Mouse (Mus musculus): ENCODE results near the gene Defb22. TPM values are rescaled to one million over a fixed set of nuclear protein-coding genes. Genes with fewer than 3 reads are reported as not detected.

Gene Defb22
- polyA plus RNA-seq, 1 experiment: not detected

- Histone ChIP-seq H3K4me1 (ENCODE audit: control insufficient read depth, insufficient read depth, low read length) (peaks cover 10% of the 10 kb centered on the region), H3K27ac (ENCODE audit: insufficient read depth, low read depth, low read length) (no peak overlapping the region), H3K4me3 (ENCODE audit: insufficient read depth, low read depth, low read length) (no peak overlapping the region)
- 5% methylated on average over 5 of the region's 5 CpGs for WGBS
- no peak for TF ChIP-seq POLR2A (IDR thresholded peaks at IDR 0.05; ENCODE audit: insufficient read depth, low read depth, low read length)
- peak; percentile 29; the same call in 1 of the 2 replicates for TF ChIP-seq CTCF (IDR thresholded peaks at IDR 0.05; ENCODE audit: insufficient read depth, low read depth, low read length)
These were observed 39.7 kb downstream of the Defb22 start for GRCm38 (mm10) chr2:152450241-152450640.

DNA sequence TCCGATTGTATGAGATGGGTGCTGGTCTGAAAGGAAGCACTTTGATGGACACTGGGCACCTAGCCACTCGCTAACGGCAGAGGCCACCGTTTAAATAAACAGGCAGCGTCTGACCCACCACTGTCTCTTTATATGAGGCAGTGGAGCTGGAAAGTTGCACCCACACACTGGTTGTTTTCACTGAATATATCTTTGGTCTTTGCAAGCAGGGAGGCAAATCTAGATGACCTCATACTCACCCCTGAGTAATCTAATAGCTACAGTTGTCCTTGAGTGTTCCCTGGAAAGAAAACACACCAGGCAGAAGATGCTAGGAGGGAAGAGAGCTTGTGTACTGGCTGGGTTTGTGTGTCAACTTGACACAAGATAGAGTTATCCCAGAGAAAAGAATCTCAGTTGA is 42.5 kb downstream of the Defb22 start:
- Histone ChIP-seq H3K4me1 (ENCODE audit: control insufficient read depth, insufficient read depth, low read length) (peaks cover 13% of the 10 kb centered on the region), H3K27ac (ENCODE audit: insufficient read depth, low read depth, low read length) (no peak overlapping the region), H3K4me3 (ENCODE audit: insufficient read depth, low read depth, low read length) (no peak overlapping the region)
- WGBS: 17% methylated on average over 5 of the region's 5 CpGs
- no peak for TF ChIP-seq POLR2A (IDR thresholded peaks at IDR 0.05; ENCODE audit: insufficient read depth, low read depth, low read length)
- no peak for TF ChIP-seq CTCF (IDR thresholded peaks at IDR 0.05; ENCODE audit: insufficient read depth, low read depth, low read length)

DNA sequence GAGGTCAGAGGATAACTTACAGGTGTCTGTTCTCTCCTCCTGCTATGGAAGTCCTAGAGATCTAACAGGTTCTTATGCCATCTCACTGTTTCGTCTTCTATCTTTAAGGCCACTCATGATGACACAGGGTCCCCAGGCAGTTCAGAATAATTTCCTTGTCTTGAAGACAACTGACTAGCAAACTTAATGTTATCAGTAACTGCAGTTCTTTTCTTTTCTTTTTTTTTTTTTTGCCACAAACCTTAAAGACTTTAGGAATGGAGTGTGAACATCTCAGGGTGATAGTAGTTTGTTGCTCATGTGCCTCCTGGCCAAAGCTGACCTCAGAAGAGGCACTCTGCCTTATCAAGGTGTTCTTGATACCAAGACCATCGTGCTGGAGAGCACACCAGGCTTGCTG is 43.3 kb downstream of the Defb22 start:
- 87% methylated on average over 2 of the region's 2 CpGs for WGBS
- TF ChIP-seq POLR2A (IDR thresholded peaks at IDR 0.05; ENCODE audit: insufficient read depth, low read depth, low read length): no peak
- TF ChIP-seq CTCF (IDR thresholded peaks at IDR 0.05; ENCODE audit: insufficient read depth, low read depth, low read length): no peak
- H3K4me3 ChIP-seq (ENCODE audit: insufficient read depth, low read depth, low read length): no peak overlapping the region
- H3K27ac ChIP-seq (ENCODE audit: insufficient read depth, low read depth, low read length): no peak overlapping the region
- peaks cover 13% of the 10 kb centered on the region for H3K4me1 ChIP-seq (ENCODE audit: control insufficient read depth, insufficient read depth, low read length)

GRCm38 (mm10) chr2:152443281-152443680 is 46.7 kb downstream of the Defb22 start:
- Histone ChIP-seq H3K27ac (ENCODE audit: insufficient read depth, low read depth, low read length) (no peak overlapping the region), H3K4me1 (ENCODE audit: control insufficient read depth, insufficient read depth, low read length) (peaks cover 13% of the 10 kb centered on the region), H3K4me3 (ENCODE audit: insufficient read depth, low read depth, low read length) (no peak overlapping the region)
- 64% methylated on average over 8 of the region's 8 CpGs for WGBS
- TF ChIP-seq CTCF (IDR thresholded peaks at IDR 0.05; ENCODE audit: insufficient read depth, low read depth, low read length) (no peak), POLR2A (IDR thresholded peaks at IDR 0.05; ENCODE audit: insufficient read depth, low read depth, low read length) (no peak)

GRCm38 (mm10) chr2:152442322-152442721 is 47.6 kb downstream of the Defb22 start:
- Histone ChIP-seq H3K4me3 (ENCODE audit: insufficient read depth, low read depth, low read length) (no peak overlapping the region), H3K4me1 (ENCODE audit: control insufficient read depth, insufficient read depth, low read length) (peaks cover 10% of the 10 kb centered on the region), H3K27ac (ENCODE audit: insufficient read depth, low read depth, low read length) (no peak overlapping the region)
- TF ChIP-seq CTCF (IDR thresholded peaks at IDR 0.05; ENCODE audit: insufficient read depth, low read depth, low read length) (no peak), POLR2A (IDR thresholded peaks at IDR 0.05; ENCODE audit: insufficient read depth, low read depth, low read length) (no peak)
- 76% methylated on average over 4 of the region's 4 CpGs for WGBS

DNA sequence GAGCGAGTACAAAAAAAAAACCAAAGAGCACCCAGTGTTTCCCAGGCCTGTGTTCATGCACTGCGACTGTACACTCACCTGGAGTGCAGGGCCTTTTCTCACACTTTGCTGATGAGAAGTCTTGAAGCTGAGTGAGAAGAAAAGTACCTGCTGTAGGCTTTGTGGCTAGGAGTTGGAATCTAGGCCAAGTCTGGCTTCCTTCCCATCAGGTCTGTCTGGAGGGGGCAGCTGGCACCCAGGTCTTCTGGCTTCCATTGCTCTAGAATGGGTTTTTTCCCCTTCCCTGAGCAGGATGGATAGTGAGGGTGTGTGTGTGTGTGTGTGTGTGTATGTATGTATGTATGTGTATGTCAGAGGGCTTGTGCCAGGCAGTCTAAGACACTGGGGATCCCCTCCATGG is 50.1 kb downstream of the Defb22 start:
- no peak for TF ChIP-seq CTCF (IDR thresholded peaks at IDR 0.05; ENCODE audit: insufficient read depth, low read depth, low read length)
- TF ChIP-seq POLR2A (IDR thresholded peaks at IDR 0.05; ENCODE audit: insufficient read depth, low read depth, low read length): no peak
- 90% methylated on average over 2 of the region's 2 CpGs for WGBS
- peaks cover 8% of the 10 kb centered on the region for H3K4me1 ChIP-seq (ENCODE audit: control insufficient read depth, insufficient read depth, low read length)
- no peak overlapping the region for H3K4me3 ChIP-seq (ENCODE audit: insufficient read depth, low read depth, low read length)
- H3K27ac ChIP-seq (ENCODE audit: insufficient read depth, low read depth, low read length): no peak overlapping the region

DNA sequence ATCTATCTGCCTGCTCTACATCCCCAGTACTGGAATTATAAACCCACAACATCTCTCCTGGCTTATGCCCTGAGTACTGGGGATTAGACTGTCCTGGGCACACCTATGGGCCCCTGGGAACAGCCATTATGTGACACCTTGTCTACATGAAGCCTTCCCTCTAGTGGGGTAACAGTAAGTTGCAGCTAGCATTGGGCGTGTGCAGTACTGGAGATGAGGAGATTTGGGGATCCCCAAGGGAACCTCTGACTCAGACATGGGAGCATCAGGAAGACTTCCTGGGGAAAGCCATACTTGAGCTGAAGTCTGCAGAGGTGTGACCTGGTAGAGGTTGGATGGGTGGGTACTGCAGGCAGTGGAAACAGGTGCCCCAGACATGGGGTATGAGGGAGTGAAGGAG is 51.0 kb downstream of the Defb22 start:
- WGBS: 97% methylated on average over 1 of the region's 1 CpGs
- TF ChIP-seq CTCF (IDR thresholded peaks at IDR 0.05; ENCODE audit: insufficient read depth, low read depth, low read length): no peak
- TF ChIP-seq POLR2A (IDR thresholded peaks at IDR 0.05; ENCODE audit: insufficient read depth, low read depth, low read length): no peak
- no peak overlapping the region for H3K27ac ChIP-seq (ENCODE audit: insufficient read depth, low read depth, low read length)
- H3K4me1 ChIP-seq (ENCODE audit: control insufficient read depth, insufficient read depth, low read length): peaks cover 8% of the 10 kb centered on the region
- H3K4me3 ChIP-seq (ENCODE audit: insufficient read depth, low read depth, low read length): no peak overlapping the region

DNA sequence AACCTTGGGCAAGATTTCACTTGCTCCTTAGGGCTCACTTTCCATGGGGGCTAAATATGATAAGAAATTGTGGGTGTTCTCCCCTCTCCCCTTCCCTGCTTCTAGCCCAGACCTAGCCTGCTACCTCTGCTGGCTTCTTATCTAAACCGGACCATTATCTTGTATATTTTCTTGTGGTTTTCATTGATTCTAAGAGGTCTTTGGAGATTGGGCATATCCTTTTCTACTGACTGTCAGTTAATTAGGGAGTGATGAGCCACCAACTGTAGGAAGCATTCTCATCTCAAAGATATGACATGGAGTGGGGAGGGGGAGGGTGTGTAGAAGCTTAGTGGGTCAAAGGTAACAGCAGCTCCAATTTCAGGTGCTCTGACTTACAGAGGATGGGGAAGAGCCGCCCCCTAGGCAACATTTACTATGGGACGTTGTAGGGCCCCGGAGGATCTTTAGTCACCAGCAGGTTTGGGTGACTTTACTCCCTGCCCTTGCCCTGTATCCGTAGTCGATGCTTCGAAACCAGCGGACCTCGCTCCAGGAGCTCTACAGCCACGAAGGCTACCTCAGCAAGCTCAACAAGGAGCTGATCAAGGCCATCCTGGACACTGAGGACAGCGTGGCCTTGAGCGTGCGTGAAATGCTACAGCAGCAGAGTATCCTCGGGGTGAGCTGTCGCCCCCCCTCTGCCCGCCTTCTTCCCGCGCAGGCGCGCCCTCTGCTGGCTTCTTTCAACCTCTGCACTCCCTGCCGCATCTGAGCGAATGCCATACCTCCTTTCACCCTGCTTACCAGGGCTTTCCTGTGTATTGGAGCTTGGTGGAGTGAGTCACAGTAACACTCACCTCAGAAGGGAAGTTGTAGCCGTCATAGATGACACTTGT is 52.7 kb downstream of the Defb22 start:
- peak overlapping the region; percentile 27 for H3K4me3 ChIP-seq (ENCODE audit: insufficient read depth, low read depth, low read length)
- H3K27ac ChIP-seq (ENCODE audit: insufficient read depth, low read depth, low read length): peak overlapping the region; percentile 5; the same call in 1 of the 2 replicates
- H3K4me1 ChIP-seq (ENCODE audit: control insufficient read depth, insufficient read depth, low read length): peaks cover 5% of the 10 kb centered on the region
- no peak for TF ChIP-seq POLR2A (IDR thresholded peaks at IDR 0.05; ENCODE audit: insufficient read depth, low read depth, low read length)
- peak; percentile 93 for TF ChIP-seq CTCF (IDR thresholded peaks at IDR 0.05; ENCODE audit: insufficient read depth, low read depth, low read length)
- WGBS: 5% methylated on average over 23 of the region's 23 CpGs

DNA sequence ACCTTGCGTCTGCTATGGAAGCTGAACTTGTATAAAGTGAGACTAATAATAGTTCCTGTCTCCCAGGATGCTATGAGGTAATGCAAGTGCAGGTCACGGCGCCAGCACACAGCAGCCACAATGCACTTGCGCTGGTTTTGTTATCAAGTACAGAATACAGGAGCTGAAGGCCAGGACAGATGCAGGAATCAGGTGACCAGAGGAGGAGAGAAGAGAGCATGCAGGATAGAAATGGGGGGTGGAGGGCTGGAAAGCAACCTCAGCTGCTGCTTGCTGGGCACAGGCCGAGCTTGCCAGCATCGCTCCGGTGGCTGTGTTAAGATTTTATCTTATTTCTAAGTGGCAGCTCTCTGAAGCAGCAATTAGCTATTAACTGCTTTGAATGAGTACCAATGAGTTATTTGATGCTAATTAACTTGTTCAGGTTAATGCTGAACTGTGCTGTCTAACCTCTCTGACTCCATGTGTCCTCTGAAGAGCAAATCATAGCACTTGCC is 53.5 kb downstream of the Defb22 start:
- Histone ChIP-seq H3K4me3 (ENCODE audit: insufficient read depth, low read depth, low read length) (no peak overlapping the region), H3K27ac (ENCODE audit: insufficient read depth, low read depth, low read length) (0 out of 2 replicates have a peak overlapping the region, but pooled peaks have one; percentile 8), H3K4me1 (ENCODE audit: control insufficient read depth, insufficient read depth, low read length) (peaks cover 5% of the 10 kb centered on the region)
- 50% methylated on average over 7 of the region's 7 CpGs for WGBS
- no peak for TF ChIP-seq CTCF (IDR thresholded peaks at IDR 0.05; ENCODE audit: insufficient read depth, low read depth, low read length)
- no peak for TF ChIP-seq POLR2A (IDR thresholded peaks at IDR 0.05; ENCODE audit: insufficient read depth, low read depth, low read length)

Other genes starting within 250 kb of the Defb22 start
- not detected in 2 replicates for gene Tbc1d20, start 196.3 kb downstream of the Defb22 start, polyA plus RNA-seq (2012; ENCODE audit: insufficient read depth, insufficient read length, low replicate concordance, missing spikeins)
- not detected in 2 replicates for gene Rbck1, start 157.5 kb downstream of the Defb22 start, polyA plus RNA-seq (2012; ENCODE audit: insufficient read depth, insufficient read length, low replicate concordance, missing spikeins)
- gene Trib3, start 146.1 kb downstream of the Defb22 start, polyA plus RNA-seq (2012; ENCODE audit: insufficient read depth, insufficient read length, low replicate concordance, missing spikeins): not detected in 2 replicates
- gene Nrsn2, start 113.5 kb downstream of the Defb22 start, polyA plus RNA-seq (2012; ENCODE audit: insufficient read depth, insufficient read length, low replicate concordance, missing spikeins): not detected in 2 replicates
- gene Sox12, start 92.1 kb downstream of the Defb22 start, polyA plus RNA-seq (2012; ENCODE audit: insufficient read depth, insufficient read length, low replicate concordance, missing spikeins): not detected in 2 replicates
- gene Zcchc3, start 75.1 kb downstream of the Defb22 start, polyA plus RNA-seq (2012; ENCODE audit: insufficient read depth, insufficient read length, low replicate concordance, missing spikeins): not detected in 2 replicates
- gene 6820408C15Rik, start 74.6 kb downstream of the Defb22 start, polyA plus RNA-seq (2012; ENCODE audit: insufficient read depth, insufficient read length, low replicate concordance, missing spikeins): not detected in 2 replicates
- not detected in 2 replicates for gene Defb23, start 25.5 kb downstream of the Defb22 start, polyA plus RNA-seq (2012; ENCODE audit: insufficient read depth, insufficient read length, low replicate concordance, missing spikeins)
- not detected in 2 replicates for gene Defb20, start 13.1 kb downstream of the Defb22 start, polyA plus RNA-seq (2012; ENCODE audit: insufficient read depth, insufficient read length, low replicate concordance, missing spikeins)
- not detected in 2 replicates for gene Defb26, start 21.6 kb upstream of the Defb22 start, polyA plus RNA-seq (2012; ENCODE audit: insufficient read depth, insufficient read length, low replicate concordance, missing spikeins)
- gene Defb28, start 28.1 kb upstream of the Defb22 start, polyA plus RNA-seq (2012; ENCODE audit: insufficient read depth, insufficient read length, low replicate concordance, missing spikeins): not detected in 2 replicates
- gene Defb29, start 50.0 kb upstream of the Defb22 start, polyA plus RNA-seq (2012; ENCODE audit: insufficient read depth, insufficient read length, low replicate concordance, missing spikeins): not detected in 2 replicates
- not detected in 2 replicates for gene Gm17416, start 79.2 kb upstream of the Defb22 start, polyA plus RNA-seq (2012; ENCODE audit: insufficient read depth, insufficient read length, low replicate concordance, missing spikeins)
- gene Defb21, start 82.6 kb upstream of the Defb22 start, polyA plus RNA-seq (2012; ENCODE audit: insufficient read depth, insufficient read length, low replicate concordance, missing spikeins): not detected in 2 replicates
- not detected in 2 replicates for gene Defb19, start 90.2 kb upstream of the Defb22 start, polyA plus RNA-seq (2012; ENCODE audit: insufficient read depth, insufficient read length, low replicate concordance, missing spikeins)
- not detected in 2 replicates for gene Defb45, start 109.3 kb upstream of the Defb22 start, polyA plus RNA-seq (2012; ENCODE audit: insufficient read depth, insufficient read length, low replicate concordance, missing spikeins)
- gene Defb36, start 114.2 kb upstream of the Defb22 start, polyA plus RNA-seq (2012; ENCODE audit: insufficient read depth, insufficient read length, low replicate concordance, missing spikeins): not detected in 2 replicates
- gene Defb25, start 132.9 kb upstream of the Defb22 start, polyA plus RNA-seq (2012; ENCODE audit: insufficient read depth, insufficient read length, low replicate concordance, missing spikeins): not detected in 2 replicates
- gene Rem1, start 136.8 kb upstream of the Defb22 start, polyA plus RNA-seq (2012; ENCODE audit: insufficient read depth, insufficient read length, low replicate concordance, missing spikeins): not detected in 2 replicates
- not detected in 2 replicates for gene H13, start 179.3 kb upstream of the Defb22 start, polyA plus RNA-seq (2012; ENCODE audit: insufficient read depth, insufficient read length, low replicate concordance, missing spikeins)
- gene Mcts2, start 196.9 kb upstream of the Defb22 start, polyA plus RNA-seq (2012; ENCODE audit: insufficient read depth, insufficient read length, low replicate concordance, missing spikeins): not detected in 2 replicates
- not detected in 2 replicates for gene Id1, start 246.1 kb upstream of the Defb22 start, polyA plus RNA-seq (2012; ENCODE audit: insufficient read depth, insufficient read length, low replicate concordance, missing spikeins)